Mouse (Mus musculus): ENCODE results near the gene Svs5. TPM values are rescaled to one million over a fixed set of nuclear protein-coding genes. Genes with fewer than 3 reads are reported as not detected.
"Not testable (repeated sequence)": the region's sequence is repeated elsewhere in the genome, so short reads cannot be mapped to it uniquely, and the experiment has no call there.

Svs5 gene
- not detected in 2 replicates for total RNA-seq (2012; rRNA removed)

DNA sequence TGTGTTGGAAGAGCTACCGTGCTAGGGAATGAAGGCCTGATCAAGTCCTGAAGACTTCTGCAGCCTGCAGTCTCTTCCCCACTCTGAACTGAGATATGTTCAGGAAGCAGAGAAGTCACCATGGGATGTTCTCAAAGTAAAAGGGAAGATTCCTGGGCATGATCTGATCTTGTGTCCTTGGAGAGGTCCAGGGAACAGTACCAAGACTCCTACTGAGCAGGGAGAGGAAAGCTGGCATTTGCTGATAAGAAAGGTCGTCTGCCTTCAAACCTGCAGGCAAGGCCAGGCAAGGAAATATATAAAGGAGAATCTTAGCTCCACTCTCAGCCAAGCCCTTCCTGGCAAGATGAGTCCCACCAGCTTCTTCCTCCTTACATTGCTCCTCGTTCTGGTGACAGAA lies at the start of gene Svs5:
Gene Svs5, plus strand, starts transcription at position 301 of the 400 bp plus-strand sequence.
- in situ Hi-C loops (cut with MboI; ENCODE audit: low sequenced_read_pairs in 2 of 2, unreplicated experiment in 2 of 2); DNase-seq (ENCODE audit: low read depth, low spot score); H3K4me1 ChIP-seq (ENCODE audit: control insufficient read depth in 2 of 2, insufficient read depth in 2 of 2, low read length in 2 of 2, poor library complexity in 1 of 2); H3K27ac ChIP-seq (ENCODE audit: insufficient read depth, low read depth, low read length, poor library complexity, severe bottlenecking); H3K9ac ChIP-seq (ENCODE audit: insufficient read depth, low read depth, low read length, poor library complexity, severe bottlenecking); H3K4me3 ChIP-seq (ENCODE audit: insufficient read depth in 1 of 2, low read depth in 1 of 2, low read length in 2 of 2, poor library complexity in 1 of 2, severe bottlenecking in 1 of 2); H3K36me3 ChIP-seq (ENCODE audit: control insufficient read depth, insufficient read depth, low read length, poor library complexity, severe bottlenecking); H3K9me3 ChIP-seq (ENCODE audit: control insufficient read depth, insufficient read depth, low read depth, low read length): not testable (repeated sequence)

DNA sequence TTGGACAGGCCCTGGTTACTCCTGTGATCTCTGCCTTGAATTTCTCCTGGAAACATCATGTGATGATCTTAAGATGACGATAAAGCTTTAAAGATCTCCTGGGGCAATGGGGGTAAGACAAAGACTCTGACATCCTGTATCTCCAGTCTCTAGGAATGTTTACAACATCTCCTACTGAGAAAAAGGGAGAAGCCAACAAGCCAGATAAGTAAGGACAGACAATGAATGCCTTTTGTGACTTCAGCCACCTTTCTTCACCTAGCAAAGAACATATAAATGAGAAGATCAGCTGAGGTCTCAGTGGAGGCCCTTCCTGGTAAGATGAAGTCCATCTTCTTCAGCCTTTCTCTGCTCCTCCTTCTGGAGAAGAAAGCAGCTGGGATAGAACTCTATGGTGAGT lies 43.6 kb upstream of the Svs5 start, which contains the start of gene Svs3a:
Gene Svs3a, plus strand, starts transcription at position 301 of the 400 bp plus-strand sequence.
- H3K9ac ChIP-seq (ENCODE audit: insufficient read depth, low read depth, low read length, poor library complexity, severe bottlenecking); H3K27ac ChIP-seq (ENCODE audit: insufficient read depth, low read depth, low read length, poor library complexity, severe bottlenecking); in situ Hi-C loops (cut with MboI; ENCODE audit: low sequenced_read_pairs in 2 of 2, unreplicated experiment in 2 of 2); H3K9me3 ChIP-seq (ENCODE audit: control insufficient read depth, insufficient read depth, low read depth, low read length); H3K36me3 ChIP-seq (ENCODE audit: control insufficient read depth, insufficient read depth, low read length, poor library complexity, severe bottlenecking); DNase-seq (ENCODE audit: low read depth, low spot score); H3K4me3 ChIP-seq (ENCODE audit: insufficient read depth in 1 of 2, low read depth in 1 of 2, low read length in 2 of 2, poor library complexity in 1 of 2, severe bottlenecking in 1 of 2); H3K4me1 ChIP-seq (ENCODE audit: control insufficient read depth in 2 of 2, insufficient read depth in 2 of 2, low read length in 2 of 2, poor library complexity in 1 of 2): not testable (repeated sequence)

DNA sequence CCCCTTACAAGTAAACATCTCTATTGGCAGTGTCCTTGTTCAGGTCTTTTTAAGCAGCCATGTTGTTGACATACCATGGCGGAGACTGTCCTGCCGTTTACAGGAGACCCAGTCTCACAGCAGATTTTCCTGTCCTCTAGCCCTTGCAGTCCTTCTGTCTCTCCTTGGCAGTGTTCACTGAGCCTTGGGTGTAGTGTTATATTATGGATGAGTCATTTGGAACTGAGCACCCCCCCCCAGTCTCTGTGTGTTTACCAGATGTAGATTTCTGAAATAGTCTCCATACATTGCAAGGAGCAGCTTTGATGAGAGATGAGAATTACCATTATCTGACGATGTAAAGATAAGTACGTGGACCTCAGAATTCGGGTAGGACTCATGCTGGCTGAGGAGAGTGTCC lies 19.9 kb upstream of the Svs5 start:
- in situ Hi-C loops (cut with MboI; ENCODE audit: low sequenced_read_pairs in 2 of 2, unreplicated experiment in 2 of 2) = no loop called here

DNA sequence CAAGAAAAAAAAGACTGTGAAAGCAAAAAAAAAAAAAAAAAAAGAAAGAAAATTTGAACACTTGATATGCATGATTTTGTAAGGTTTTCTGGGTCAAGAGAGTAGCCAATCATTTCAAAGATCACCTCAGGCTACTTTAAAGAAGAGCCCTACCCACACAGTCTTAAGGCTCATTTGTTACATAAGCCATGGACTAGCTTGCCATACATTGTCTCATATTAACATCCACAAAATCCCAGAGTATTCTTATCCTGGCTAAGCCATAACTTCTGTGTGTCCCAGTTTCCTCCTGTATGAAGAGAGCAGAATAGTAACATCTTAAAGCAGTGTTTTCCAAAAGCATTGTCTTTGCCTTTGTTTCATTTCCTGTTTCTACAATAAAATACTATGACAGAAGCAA lies 17.1 kb upstream of the Svs5 start:
- in situ Hi-C loops (cut with MboI; ENCODE audit: low sequenced_read_pairs in 2 of 2, unreplicated experiment in 2 of 2); DNase-seq (ENCODE audit: low read depth, low spot score); H3K4me3 ChIP-seq (ENCODE audit: insufficient read depth in 1 of 2, low read depth in 1 of 2, low read length in 2 of 2, poor library complexity in 1 of 2, severe bottlenecking in 1 of 2): not testable (repeated sequence)

More for the DNA sequence above, 19.9 kb upstream of the Svs5 start:
- no peak overlapping the region for H3K27ac ChIP-seq (ENCODE audit: insufficient read depth, low read depth, low read length, poor library complexity, severe bottlenecking)
- H3K36me3 ChIP-seq (ENCODE audit: control insufficient read depth, insufficient read depth, low read length, poor library complexity, severe bottlenecking) = no peaks in the 10 kb centered on the region
- H3K4me1 ChIP-seq (ENCODE audit: control insufficient read depth in 2 of 2, insufficient read depth in 2 of 2, low read length in 2 of 2, poor library complexity in 1 of 2) = no peaks in the 10 kb centered on the region
- H3K9ac ChIP-seq (ENCODE audit: insufficient read depth, low read depth, low read length, poor library complexity, severe bottlenecking) = no peak overlapping the region
- no peak overlapping the region for H3K4me3 ChIP-seq (ENCODE audit: insufficient read depth in 1 of 2, low read depth in 1 of 2, low read length in 2 of 2, poor library complexity in 1 of 2, severe bottlenecking in 1 of 2)
- DNase-seq (ENCODE audit: low read depth, low spot score) = no peak
- TF ChIP-seq MAFK (IDR thresholded peaks at IDR 0.05; ENCODE audit: insufficient read depth, low read depth, low read length) (no peak), HCFC1 (IDR thresholded peaks at IDR 0.05; ENCODE audit: borderline replicate concordance, insufficient read depth, low read length) (no peak), CHD2 (IDR thresholded peaks at IDR 0.05; ENCODE audit: low read depth, low read length) (no peak), ZC3H11A (IDR thresholded peaks at IDR 0.05; ENCODE audit: borderline replicate concordance, low read depth, low read length) (no peak), ZNF384 (IDR thresholded peaks at IDR 0.05; ENCODE audit: low read depth, low read length) (no peak)
- H3K9me3 ChIP-seq (ENCODE audit: control insufficient read depth, insufficient read depth, low read depth, low read length) = no peaks in the 10 kb centered on the region

GRCm38 (mm10) chr2:164316451-164316850 lies 16.1 kb upstream of the Svs5 start, which contains the start of gene Svs6:
TSS of gene Svs6 (plus strand) at chr2:164316751.
- in situ Hi-C loops (cut with MboI; ENCODE audit: low sequenced_read_pairs in 2 of 2, unreplicated experiment in 2 of 2); H3K4me3 ChIP-seq (ENCODE audit: insufficient read depth in 1 of 2, low read depth in 1 of 2, low read length in 2 of 2, poor library complexity in 1 of 2, severe bottlenecking in 1 of 2): not testable (repeated sequence)

More for the DNA sequence above, 17.1 kb upstream of the Svs5 start:
- not testable (repeated sequence) for H3K4me1 ChIP-seq (ENCODE audit: control insufficient read depth in 2 of 2, insufficient read depth in 2 of 2, low read length in 2 of 2, poor library complexity in 1 of 2); H3K9ac ChIP-seq (ENCODE audit: insufficient read depth, low read depth, low read length, poor library complexity, severe bottlenecking); H3K36me3 ChIP-seq (ENCODE audit: control insufficient read depth, insufficient read depth, low read length, poor library complexity, severe bottlenecking); H3K27ac ChIP-seq (ENCODE audit: insufficient read depth, low read depth, low read length, poor library complexity, severe bottlenecking); H3K9me3 ChIP-seq (ENCODE audit: control insufficient read depth, insufficient read depth, low read depth, low read length)

More at GRCm38 (mm10) chr2:164316451-164316850, 16.1 kb upstream of the Svs5 start, which contains the start of gene Svs6:
- not testable (repeated sequence) for H3K27ac ChIP-seq (ENCODE audit: insufficient read depth, low read depth, low read length, poor library complexity, severe bottlenecking); H3K9me3 ChIP-seq (ENCODE audit: control insufficient read depth, insufficient read depth, low read depth, low read length); H3K4me1 ChIP-seq (ENCODE audit: control insufficient read depth in 2 of 2, insufficient read depth in 2 of 2, low read length in 2 of 2, poor library complexity in 1 of 2); DNase-seq (ENCODE audit: low read depth, low spot score); H3K36me3 ChIP-seq (ENCODE audit: control insufficient read depth, insufficient read depth, low read length, poor library complexity, severe bottlenecking); H3K9ac ChIP-seq (ENCODE audit: insufficient read depth, low read depth, low read length, poor library complexity, severe bottlenecking)

Measured in ES-E14 (cell line).